Mouse (Mus musculus): ENCODE data around the gene Lrguk.

- TF ChIP-seq POLR2A (IDR thresholded peaks at IDR 0.05; ENCODE audit: control insufficient read depth, extremely low read depth, insufficient read depth, low read length, poor library complexity) (no peak), CTCF (IDR thresholded peaks at IDR 0.05; ENCODE audit: borderline replicate concordance, control insufficient read depth, extremely low read depth, insufficient read depth, low read length, poor library complexity) (no peak)
These were observed 67.0 kb downstream of the Lrguk start for GRCm38 (mm10) chr6:34096274-34096673.
